Mouse (Mus musculus): ENCODE data around the gene Zc3h18.

DNA sequence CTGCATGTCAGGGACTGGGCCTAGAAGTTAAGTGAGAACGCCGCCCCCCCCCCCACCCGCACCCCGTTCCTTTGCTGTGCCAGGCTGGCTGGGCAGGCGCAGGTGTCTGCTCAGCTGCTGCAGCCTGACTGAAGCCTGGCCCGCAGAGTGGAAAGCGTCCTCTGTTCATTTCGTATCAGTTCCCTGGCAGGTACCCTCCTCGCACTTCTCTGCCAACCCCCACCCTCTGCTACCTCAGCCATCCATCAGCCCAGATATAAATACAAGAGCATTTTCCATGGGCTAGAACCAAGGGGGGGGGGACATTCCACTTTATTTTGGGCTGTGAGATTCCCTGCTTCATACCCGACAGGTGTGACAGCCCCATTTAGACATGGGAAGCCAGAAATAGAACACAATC is 75.7 kb downstream of the Zc3h18 start:
- TF ChIP-seq CTCF (IDR thresholded peaks at IDR 0.05; ENCODE audit: borderline replicate concordance, insufficient read depth, low read length) (no peak), POLR2A (IDR thresholded peaks at IDR 0.05; ENCODE audit: low read depth, low read length) (no peak)
